Mouse (Mus musculus) heart, adult 2 months (tissue): ENCODE measurements at regions not wholly inside any gene's neighbourhood (a gene's known extent, or its start where the extent isn't known, plus 50 kb on each side); places are given as distances from the start of the nearest gene placed in this dataset.

ENCODE experiments used
- CTCF ChIP-seq: fragments of 200-600 bp; IDR thresholded peaks from 2 replicates; pipeline ENCODE4 v1.8.1; 2022; ENCODE audit warnings: antibody characterized with exemption, mild to moderate bottlenecking, moderate library complexity
- POLR2A ChIP-seq: fragments of 200-500 bp; IDR thresholded peaks from 2 replicates; pipeline ENCODE4 v1.6.1; 2011; ENCODE audit warnings: mild to moderate bottlenecking, low read depth, low read length, control low read depth; ENCODE audit not compliant: insufficient read depth

DNA sequence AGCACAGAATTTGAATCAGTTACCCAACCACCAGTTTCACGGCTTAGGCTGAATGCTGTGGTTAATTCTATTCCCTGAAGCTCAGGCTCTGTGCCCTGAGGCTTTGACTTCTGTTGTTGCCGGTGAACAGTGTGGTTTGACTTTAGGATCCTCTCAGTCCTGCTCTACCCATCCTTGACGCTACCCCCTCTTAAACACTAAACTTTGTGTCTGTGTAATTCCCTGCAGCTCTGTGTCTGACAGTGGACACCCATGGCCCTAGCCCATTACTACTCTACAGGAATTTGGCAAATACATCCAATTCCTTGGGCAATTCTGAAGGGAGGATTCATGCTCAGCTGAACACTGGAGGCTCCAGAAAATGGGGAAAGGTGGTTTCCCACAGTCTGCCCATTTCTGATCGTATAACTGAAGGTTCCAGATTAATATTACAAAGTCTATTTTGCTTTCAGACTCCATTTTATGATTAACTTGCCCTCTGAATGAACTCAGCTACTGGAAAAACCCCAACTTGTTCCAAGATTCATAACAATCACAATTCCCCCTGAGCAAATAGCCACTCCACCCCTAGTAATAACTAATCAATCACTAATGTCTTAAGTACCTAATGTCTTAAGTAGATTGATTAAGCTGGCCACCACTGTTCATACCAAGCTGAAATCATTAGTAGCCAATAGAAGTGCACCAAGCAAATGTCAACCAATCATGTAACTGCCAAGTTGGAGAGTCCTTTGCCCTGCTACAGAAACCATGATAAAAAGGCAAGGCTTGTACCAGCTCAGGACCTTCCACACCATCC lies 182.6 kb downstream of the Ice1 start:
- TF ChIP-seq CTCF (no peak), POLR2A (no peak)
